Mouse (Mus musculus): Measurements from ENCODE around the gene Ubtd1.

DNA sequence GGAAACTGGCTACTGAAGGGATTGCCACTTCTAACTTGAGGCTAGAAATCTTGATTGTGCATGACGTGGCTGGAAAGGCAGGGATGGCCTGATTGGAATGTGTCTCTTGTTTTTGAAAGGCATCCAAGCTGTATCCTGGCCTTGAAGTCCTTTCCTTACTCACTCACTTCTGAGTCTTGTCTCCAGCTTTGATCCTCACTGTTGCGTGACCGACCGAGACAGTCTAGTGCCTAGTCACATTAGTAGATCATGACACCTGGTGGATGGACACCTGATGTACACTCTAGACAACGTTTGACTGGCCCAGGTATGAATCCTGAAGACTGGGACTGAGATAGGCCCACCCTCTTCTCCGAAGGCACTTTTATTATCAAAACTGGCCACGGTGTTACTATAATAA, 91.2 kb downstream of the Ubtd1 start:
- no peak for TF ChIP-seq PAX5 (IDR thresholded peaks at IDR 0.05; ENCODE audit: low read length)
- no peak for TF ChIP-seq POLR2A (IDR thresholded peaks at IDR 0.05; ENCODE audit: low read depth, low read length)
- TF ChIP-seq EP300 (IDR thresholded peaks at IDR 0.05; ENCODE audit: low read length): no peak
- peak in 1 of 2 experiments; percentile 65; a peak in 2 of 4 replicates for TF ChIP-seq CTCF (conservative IDR thresholded peaks at IDR 0.05 in 1 of 2, IDR thresholded peaks at IDR 0.05 in 1 of 2; ENCODE audit: low read depth in 2 of 2, low read length in 2 of 2)
- no peak for TF ChIP-seq MAX (IDR thresholded peaks at IDR 0.05; ENCODE audit: low read length)
- TF ChIP-seq MYC (IDR thresholded peaks at IDR 0.05; ENCODE audit: low read depth, low read length): no peak
- peak; percentile 32 for TF ChIP-seq SMC3 (IDR thresholded peaks at IDR 0.05; ENCODE audit: low read depth, low read length)
- TF ChIP-seq CHD2 (IDR thresholded peaks at IDR 0.05; ENCODE audit: low read length): no peak
- no peak for TF ChIP-seq SIN3A (IDR thresholded peaks at IDR 0.05; ENCODE audit: low read length)
- no peak for TF ChIP-seq RCOR1 (conservative IDR thresholded peaks at IDR 0.05; ENCODE audit: low read depth, low read length)
- TF ChIP-seq NELFE (IDR thresholded peaks at IDR 0.05; ENCODE audit: low read depth, low read length): no peak

All from CH12.LX (cell line).